Mouse (Mus musculus) neural tube, embryonic 13.5 days (tissue): ENCODE results near the gene Emp3. TPM values are rescaled to one million over a fixed set of nuclear protein-coding genes. Genes with fewer than 3 reads are reported as not detected.
"Not testable (repeated sequence)": the region's sequence is repeated elsewhere in the genome, so short reads cannot be mapped to it uniquely, and the experiment has no call there.

ENCODE experiments used
- ATAC-seq: fragments of 200-750 bp; cut with Nextera tagmentation; 2 replicates; pipeline ENCODE4 v1.8.0; 2017; ENCODE audit warnings: low read depth, mild to moderate bottlenecking, moderate TSS enrichment, moderate library complexity
- H3K27ac ChIP-seq: fragments of 300-500 bp; sonication (generic); replicated peaks from 2 replicates; pipeline ENCODE4 v1.5.1; 2015; ENCODE audit warnings: moderate library complexity, mild to moderate bottlenecking, inconsistent platforms
- H3K27me3 ChIP-seq: fragments of 300-500 bp; sonication (generic); 2 replicates; pipeline ENCODE4 v1.6.1; 2015; ENCODE audit warnings: mild to moderate bottlenecking, inconsistent platforms
- H3K36me3 ChIP-seq: fragments of 300-500 bp; sonication (generic); 2 replicates; pipeline ENCODE4 v1.6.1; 2015; ENCODE audit warnings: mild to moderate bottlenecking, inconsistent platforms
- H3K4me1 ChIP-seq: fragments of 300-500 bp; sonication (generic); replicated peaks from 2 replicates; pipeline ENCODE4 v1.6.1; 2015; ENCODE audit warnings: inconsistent platforms
- H3K4me2 ChIP-seq: fragments of 300-500 bp; sonication (generic); 2 replicates; pipeline ENCODE4 v1.6.1; 2015; ENCODE audit warnings: inconsistent platforms, mild to moderate bottlenecking, moderate library complexity
- H3K4me3 ChIP-seq: fragments of 300-500 bp; sonication (generic); 2 replicates; pipeline ENCODE4 v1.5.1; 2015; ENCODE audit warnings: mild to moderate bottlenecking, inconsistent platforms
- H3K9ac ChIP-seq: fragments of 300-500 bp; sonication (generic); 2 replicates; pipeline ENCODE4 v1.6.1; 2015; ENCODE audit warnings: moderate library complexity, mild to moderate bottlenecking, inconsistent platforms
- H3K9me3 ChIP-seq: fragments of 300-500 bp; sonication (generic); 2 replicates; pipeline ENCODE4 v1.6.1; 2016; ENCODE audit warnings: inconsistent platforms
- WGBS: fragments of 180-500 bp; shearing (Covaris S2); methylation state at CpG from one replicate; pipeline ENCODE4 v1.1.7; 2015; 5-methylcytosine and 5-hydroxymethylcytosine counted together
- polyA plus RNA-seq: library from polyadenylated mRNA; unstranded; fragments of >200 nt; fragmentation: Nextera tagmentation; extraction: Ambion mirVana; gene quantifications from 2 replicates; pipeline ENCODE4 v1.2.1, GENCODE M21; 2015

Emp3 gene
- polyA plus RNA-seq = 47.4 and 51.6 TPM in 2 replicates

DNA sequence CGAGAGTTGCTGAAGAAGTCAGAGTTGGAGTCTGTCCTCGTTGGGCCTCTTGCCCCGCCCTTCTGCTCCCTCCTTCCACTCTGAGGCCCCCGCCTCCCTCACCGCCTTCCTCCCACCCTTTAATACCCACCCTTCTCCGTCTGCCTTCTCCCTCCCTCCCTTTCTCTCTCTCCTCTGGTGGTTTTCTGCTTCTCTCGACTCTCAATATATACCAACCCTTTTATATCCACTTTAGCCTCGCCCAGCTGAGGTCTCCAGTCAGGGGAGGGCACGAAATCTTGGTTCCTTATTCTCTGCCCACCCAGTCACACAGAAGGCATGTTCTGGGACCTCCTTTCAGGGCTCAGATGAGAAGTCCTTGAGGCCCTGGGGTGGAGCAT is at the start of gene Emp3:
Emp3 (minus strand) TSS at position 163 of the 380 bp plus-strand sequence.
- Histone ChIP-seq H3K27ac (peak within 1 kb of the TSS; percentile 86), H3K9ac (peak within 1 kb of the TSS; percentile 50), H3K4me2 (peak within 1 kb of the TSS; percentile 54), H3K9me3 (no peaks in the 10 kb centered on the region), H3K36me3 (no peaks in the 10 kb centered on the region), H3K4me3 (peak within 1 kb of the TSS; percentile 32), H3K4me1 (peaks cover 32% of the 10 kb centered on the region), H3K27me3 (no peaks in the 10 kb centered on the region)
- ATAC-seq = no peak
- WGBS = 42% methylated on average over 9 of the region's 9 CpGs

- Histone ChIP-seq H3K9ac (no peak overlapping the region), H3K4me1 (no peaks in the 10 kb centered on the region), H3K27me3 (no peaks in the 10 kb centered on the region), H3K4me3 (no peak overlapping the region), H3K9me3 (no peaks in the 10 kb centered on the region), H3K27ac (no peak overlapping the region), H3K36me3 (no peaks in the 10 kb centered on the region), H3K4me2 (no peak overlapping the region)
- no peak for ATAC-seq
- WGBS = 68% methylated on average over 4 of the region's 4 CpGs
Measured at GRCm38 (mm10) chr7:45956611-45957010, 35.4 kb upstream of the Emp3 start.

DNA sequence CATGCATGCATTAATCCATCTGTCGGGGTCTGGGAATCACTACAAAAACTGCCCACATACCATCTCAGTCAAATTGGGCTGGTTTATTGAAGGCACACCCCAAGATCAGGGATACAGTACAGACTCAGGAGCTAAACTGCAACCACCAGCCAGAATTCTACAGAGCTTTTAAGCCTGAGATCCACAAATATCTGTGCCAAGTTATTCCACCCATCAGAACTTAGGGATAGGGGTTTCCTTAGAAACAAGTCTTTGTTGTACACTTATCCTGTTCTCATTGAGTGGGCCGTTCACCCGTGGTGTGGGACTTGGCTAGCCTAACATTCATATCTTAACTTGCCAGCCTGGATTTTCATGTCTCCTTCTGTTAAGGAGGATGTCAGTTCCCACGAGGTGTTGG is 27.9 kb upstream of the Emp3 start:
- H3K36me3 ChIP-seq = no peaks in the 10 kb centered on the region
- WGBS = 85% methylated on average over 4 of the region's 4 CpGs
- no peak overlapping the region for H3K9ac ChIP-seq
- no peak overlapping the region for H3K4me2 ChIP-seq
- no peak overlapping the region for H3K27ac ChIP-seq
- no peaks in the 10 kb centered on the region for H3K27me3 ChIP-seq
- no peaks in the 10 kb centered on the region for H3K9me3 ChIP-seq
- ATAC-seq = no peak
- no peaks in the 10 kb centered on the region for H3K4me1 ChIP-seq
- H3K4me3 ChIP-seq = no peak overlapping the region

GRCm38 (mm10) chr7:45943280-45943679 is 22.1 kb upstream of the Emp3 start:
- not testable (repeated sequence) for H3K4me2 ChIP-seq, H3K9me3 ChIP-seq, H3K36me3 ChIP-seq, H3K9ac ChIP-seq, H3K4me3 ChIP-seq, H3K27me3 ChIP-seq, ATAC-seq, H3K27ac ChIP-seq, H3K4me1 ChIP-seq
- 82% methylated on average over 1 of the region's 1 CpGs for WGBS

GRCm38 (mm10) chr7:45941986-45942385 is 20.8 kb upstream of the Emp3 start:
- Histone ChIP-seq H3K27me3 (no peaks in the 10 kb centered on the region), H3K4me3 (no peak overlapping the region), H3K9me3 (no peaks in the 10 kb centered on the region), H3K36me3 (no peaks in the 10 kb centered on the region), H3K9ac (no peak overlapping the region), H3K4me1 (no peaks in the 10 kb centered on the region), H3K4me2 (no peak overlapping the region), H3K27ac (no peak overlapping the region)
- no peak for ATAC-seq
- WGBS = 86% methylated on average over 9 of the region's 9 CpGs

- Histone ChIP-seq H3K27me3 (no peaks in the 10 kb centered on the region), H3K9me3 (no peaks in the 10 kb centered on the region), H3K9ac (no peak overlapping the region), H3K4me2 (no peak overlapping the region), H3K4me1 (no peaks in the 10 kb centered on the region), H3K27ac (no peak overlapping the region), H3K4me3 (no peak overlapping the region), H3K36me3 (no peaks in the 10 kb centered on the region)
- 46% methylated on average over 2 of the region's 2 CpGs for WGBS
- no peak for ATAC-seq
Measured at GRCm38 (mm10) chr7:45939836-45940235, 18.6 kb upstream of the Emp3 start.

- WGBS = 27% methylated on average over 7 of the region's 7 CpGs
Measured at GRCm38 (mm10) chr7:45935114-45935513, 13.9 kb upstream of the Emp3 start.

DNA sequence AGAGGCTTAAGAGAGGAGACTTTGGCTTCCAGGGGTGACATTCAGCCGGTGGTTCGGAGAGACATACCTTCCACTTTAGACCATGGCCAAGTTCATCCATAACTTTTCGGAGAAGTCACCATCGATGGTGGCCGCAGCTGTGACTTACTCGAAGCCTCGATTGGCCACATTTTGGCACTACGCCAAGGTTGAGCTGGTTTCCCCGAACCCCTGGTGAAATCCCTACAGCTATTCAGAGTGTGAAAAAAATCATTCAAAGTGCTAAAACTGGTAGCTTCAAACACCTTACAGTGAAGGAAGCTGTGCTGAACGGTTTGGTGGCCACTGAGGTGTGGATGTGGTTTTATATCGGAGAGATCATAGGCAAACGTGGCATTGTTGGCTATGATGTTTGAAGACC is 12.6 kb upstream of the Emp3 start:
- H3K27ac ChIP-seq, H3K4me3 ChIP-seq, H3K9ac ChIP-seq, H3K4me2 ChIP-seq, H3K4me1 ChIP-seq, ATAC-seq, H3K9me3 ChIP-seq, H3K27me3 ChIP-seq, H3K36me3 ChIP-seq: not testable (repeated sequence)
- 90% methylated on average over 12 of the region's 12 CpGs for WGBS

More at GRCm38 (mm10) chr7:45935114-45935513, 13.9 kb upstream of the Emp3 start:
- Histone ChIP-seq H3K36me3 (no peaks in the 10 kb centered on the region), H3K4me3 (no peak overlapping the region), H3K9me3 (no peaks in the 10 kb centered on the region), H3K27me3 (no peaks in the 10 kb centered on the region), H3K4me2 (no peak overlapping the region), H3K27ac (no peak overlapping the region), H3K4me1 (no peaks in the 10 kb centered on the region), H3K9ac (no peak overlapping the region)
- peak; percentile 72; the same call in 1 of the 2 replicates for ATAC-seq

DNA sequence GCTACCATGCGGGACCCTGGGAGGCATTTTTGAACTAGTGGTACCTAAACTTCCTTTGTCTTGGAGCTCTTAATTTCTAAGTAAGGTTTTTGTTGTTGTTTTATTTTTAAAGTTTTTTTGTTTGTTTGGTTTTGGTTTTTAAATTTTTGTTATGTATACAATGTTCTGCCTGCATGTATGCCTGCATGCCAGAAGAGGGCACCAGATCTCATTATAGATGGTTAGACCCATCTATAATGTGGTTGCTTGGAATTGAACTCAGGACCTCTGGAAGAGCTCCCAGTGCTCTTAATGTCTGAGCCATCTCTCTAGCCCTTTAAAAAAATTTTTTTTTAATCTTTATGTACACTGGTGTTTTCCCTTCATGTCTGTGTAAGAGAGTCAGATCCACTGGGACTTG is 8.5 kb upstream of the Emp3 start:
- Histone ChIP-seq H3K4me1 (no peaks in the 10 kb centered on the region), H3K4me3 (no peak overlapping the region), H3K9ac (no peak overlapping the region), H3K27me3 (peaks cover 24% of the 10 kb centered on the region), H3K36me3 (no peaks in the 10 kb centered on the region), H3K27ac (no peak overlapping the region), H3K4me2 (no peak overlapping the region), H3K9me3 (no peaks in the 10 kb centered on the region)
- ATAC-seq = no peak
- WGBS = 84% methylated on average over 1 of the region's 1 CpGs

DNA sequence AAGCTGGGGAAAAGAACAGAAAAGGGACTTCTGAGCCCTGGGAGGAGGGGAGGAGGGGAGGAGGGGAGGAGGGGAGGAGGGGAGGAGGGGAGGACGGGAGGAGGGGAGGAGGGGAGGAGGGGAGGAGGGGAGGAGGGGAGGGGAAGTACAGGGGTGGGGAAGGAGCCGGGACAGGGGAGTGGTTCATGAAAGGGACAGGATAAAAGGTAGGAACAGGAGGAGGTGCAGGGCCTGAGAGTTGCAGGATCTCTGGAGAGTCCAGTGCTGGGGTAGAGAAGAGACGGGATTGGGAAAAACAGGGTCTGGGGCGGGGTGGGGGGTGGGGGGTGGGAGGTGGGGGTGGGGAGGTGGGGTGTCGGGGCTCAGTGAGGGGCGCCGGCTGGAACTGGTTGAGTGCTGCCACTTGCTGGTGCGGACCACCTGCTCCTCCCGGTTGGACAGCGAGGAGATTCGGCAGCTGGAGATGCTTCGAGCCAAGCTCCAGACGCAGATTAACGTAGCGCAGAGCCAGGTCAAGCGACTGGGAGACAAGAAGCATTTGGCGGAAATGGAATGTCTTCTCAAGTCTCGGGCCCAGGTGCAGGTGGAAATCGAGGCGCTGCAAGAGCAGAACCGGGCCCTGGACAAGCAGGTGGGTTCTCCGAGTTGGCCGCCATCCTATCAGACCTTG is 7.6 kb upstream of the Emp3 start:
- Histone ChIP-seq H3K36me3 (no peaks in the 10 kb centered on the region), H3K9ac (no peak overlapping the region), H3K9me3 (no peaks in the 10 kb centered on the region), H3K27ac (no peak overlapping the region), H3K4me3 (no peak overlapping the region), H3K4me1 (0 out of 2 replicates have a peak, but pooled peaks cover 4% of the 10 kb centered on the region), H3K27me3 (peaks cover 24% of the 10 kb centered on the region), H3K4me2 (0 out of 2 replicates have a peak overlapping the region, but pooled peaks have one; percentile 20)
- 18% methylated on average over 19 of the region's 23 CpGs for WGBS
- ATAC-seq = no peak

GRCm38 (mm10) chr7:45924429-45924816 is 3.2 kb upstream of the Emp3 start:
- peak overlapping the region; percentile 44 for H3K4me3 ChIP-seq
- H3K27ac ChIP-seq = no peak overlapping the region
- H3K4me2 ChIP-seq = peak overlapping the region; percentile 54
- 15% methylated on average over 14 of the region's 14 CpGs for WGBS
- H3K9me3 ChIP-seq = no peaks in the 10 kb centered on the region
- ATAC-seq = no peak
- no peaks in the 10 kb centered on the region for H3K36me3 ChIP-seq
- H3K9ac ChIP-seq = peak overlapping the region; percentile 43; the same call in 1 of the 2 replicates
- H3K27me3 ChIP-seq = peaks cover 22% of the 10 kb centered on the region
- peaks cover 15% of the 10 kb centered on the region for H3K4me1 ChIP-seq

DNA sequence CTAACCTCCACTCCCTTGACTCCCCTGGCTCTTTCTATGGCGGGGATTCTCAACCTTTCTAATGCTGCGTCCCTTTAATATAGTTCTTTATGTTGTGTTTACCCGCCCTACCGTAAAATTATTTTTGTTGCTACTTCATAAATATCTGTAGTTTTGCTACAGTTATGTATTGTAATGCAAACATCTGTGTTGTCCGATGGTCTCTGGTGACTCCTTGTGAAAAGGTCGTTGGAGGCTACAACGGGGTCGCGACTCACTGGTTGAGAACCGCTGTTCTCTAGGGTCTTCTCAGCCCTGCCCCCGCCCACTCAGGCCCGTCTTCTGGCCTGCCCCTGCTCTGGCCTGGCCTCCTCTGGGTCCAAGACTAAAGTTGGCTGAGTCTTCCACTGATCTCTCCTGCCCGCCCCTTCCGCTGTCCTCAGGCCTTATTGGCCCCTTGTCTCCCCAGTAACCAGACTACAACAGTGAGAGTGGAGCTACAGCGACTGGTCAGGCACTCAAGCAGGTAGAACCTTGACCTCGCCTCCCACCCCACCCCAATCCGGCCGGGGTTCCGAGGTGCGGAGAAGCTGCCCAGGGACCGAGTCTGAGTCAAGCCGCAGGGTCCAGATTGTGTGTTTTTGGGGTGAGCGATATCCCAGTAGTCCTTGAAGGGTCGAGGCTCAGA is 2.7 kb upstream of the Emp3 start, which contains the start of gene Ccdc114:
Ccdc114 (plus strand) TSS at position 311 of the 667 bp plus-strand sequence.
- Histone ChIP-seq H3K27ac (peak within 1 kb of the TSS; percentile 86), H3K4me1 (peaks cover 15% of the 10 kb centered on the region), H3K9me3 (no peaks in the 10 kb centered on the region), H3K4me2 (peak within 1 kb of the TSS; percentile 54), H3K4me3 (peak within 1 kb of the TSS; percentile 44), H3K36me3 (no peaks in the 10 kb centered on the region), H3K27me3 (peaks cover 17% of the 10 kb centered on the region), H3K9ac (peak within 1 kb of the TSS; percentile 60)
- 4% methylated on average over 24 of the region's 24 CpGs for WGBS
- ATAC-seq = peak; percentile 55
